Mouse (Mus musculus) spleen, adult 18-20 months (tissue): Measurements from ENCODE around the gene Gzmk.
"Not testable (repeated sequence)": the region's sequence is repeated elsewhere in the genome, so short reads cannot be mapped to it uniquely, and the experiment has no call there.

Experiments
- DNase-seq, 2 experiments: peaks; one replicate each; pipeline ENCODE4 v3.0.0; 2022; ENCODE audit warnings: mixed read lengths in 2 of 2

Gene Gzmk

DNA sequence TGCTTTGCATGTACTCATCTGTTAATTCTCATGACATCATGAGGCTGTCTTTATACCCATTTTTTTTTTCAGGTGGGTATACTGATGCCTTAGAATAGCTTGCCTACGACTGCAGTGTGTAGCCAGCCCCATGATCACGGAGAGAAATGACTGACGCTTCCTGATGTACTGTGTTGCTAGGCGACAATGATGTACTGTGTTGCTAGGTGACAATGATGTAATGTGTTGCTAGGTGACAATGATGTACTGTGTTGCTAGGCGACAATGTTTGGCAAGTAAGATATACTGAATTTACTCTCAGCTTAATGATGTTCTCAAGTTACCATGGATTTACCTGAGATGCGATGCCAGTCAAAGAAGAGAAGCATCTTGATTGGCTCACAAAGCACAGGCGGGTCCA lies at the start of gene Gzmk:
Gzmk (minus strand) TSS at position 98 of the 400 bp plus-strand sequence.
- DNase-seq: no peak

DNA sequence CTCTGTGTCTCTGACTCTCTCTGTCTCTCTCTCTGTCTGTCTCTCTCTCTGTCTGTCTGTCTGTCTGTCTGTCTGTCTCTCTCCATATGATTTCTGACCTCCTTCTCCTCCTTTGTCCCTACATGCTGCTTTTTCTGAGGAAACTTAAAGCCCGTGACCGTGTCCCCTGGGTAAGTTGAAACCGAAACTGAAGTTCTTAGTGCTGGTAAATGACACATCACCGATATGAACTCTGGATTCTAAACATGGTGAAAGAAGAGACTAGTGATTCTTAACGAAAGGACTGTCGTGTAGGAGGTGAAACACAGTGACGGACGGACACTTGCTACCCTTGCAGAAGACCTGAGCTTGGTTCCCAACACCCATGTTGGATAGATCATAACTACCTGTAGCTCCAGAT lies 45.5 kb upstream of the Gzmk start:
- DNase-seq: no peak

DNA sequence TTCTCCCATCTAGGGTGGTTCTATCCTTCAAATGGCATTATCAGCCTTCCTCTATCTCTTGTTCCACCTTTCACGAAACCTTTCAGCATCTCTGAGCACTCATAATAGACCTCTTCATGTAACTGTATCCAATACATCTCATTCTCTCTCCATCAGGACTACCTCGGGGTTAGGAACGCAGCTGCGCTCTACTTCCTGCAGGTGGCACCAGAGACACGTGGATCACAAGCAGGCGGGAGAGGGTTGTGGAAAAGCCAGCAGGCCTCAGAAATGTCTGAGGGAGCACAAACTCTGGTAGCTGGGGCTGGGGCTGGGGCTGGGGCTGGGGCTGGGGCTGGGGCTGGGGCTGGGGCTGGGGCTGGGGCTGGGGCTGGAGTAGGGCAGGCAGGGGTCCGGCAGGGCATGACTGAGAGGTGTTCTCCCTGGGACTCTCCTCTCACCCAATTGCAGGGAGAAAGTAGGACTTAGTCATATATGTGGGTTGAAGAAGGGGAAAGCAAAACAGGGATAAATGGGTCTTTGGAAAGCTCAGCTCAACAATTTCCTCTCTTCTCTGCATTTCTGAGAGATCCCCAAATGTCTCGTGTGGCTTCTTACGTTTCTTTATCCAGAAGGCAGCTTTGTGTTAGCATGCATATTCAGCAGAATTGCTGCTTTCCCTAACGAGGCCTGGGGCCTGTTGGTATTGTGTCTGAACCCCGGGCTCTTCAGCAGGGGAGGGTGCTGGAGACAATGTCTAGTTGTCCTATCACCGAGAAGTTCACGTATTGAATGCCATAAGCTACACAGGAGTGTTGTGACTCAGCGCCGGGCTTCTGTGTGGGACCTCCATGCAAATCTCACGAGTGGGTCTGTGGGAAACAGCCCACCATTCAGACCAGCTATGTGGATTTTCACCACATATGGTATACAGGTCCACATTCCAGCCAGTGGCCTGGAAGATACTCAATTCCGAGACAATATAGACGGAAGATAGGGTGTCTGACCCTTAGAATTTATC lies 44.4 kb upstream of the Gzmk start:
- peak; percentile 30 to 43 for DNase-seq

DNA sequence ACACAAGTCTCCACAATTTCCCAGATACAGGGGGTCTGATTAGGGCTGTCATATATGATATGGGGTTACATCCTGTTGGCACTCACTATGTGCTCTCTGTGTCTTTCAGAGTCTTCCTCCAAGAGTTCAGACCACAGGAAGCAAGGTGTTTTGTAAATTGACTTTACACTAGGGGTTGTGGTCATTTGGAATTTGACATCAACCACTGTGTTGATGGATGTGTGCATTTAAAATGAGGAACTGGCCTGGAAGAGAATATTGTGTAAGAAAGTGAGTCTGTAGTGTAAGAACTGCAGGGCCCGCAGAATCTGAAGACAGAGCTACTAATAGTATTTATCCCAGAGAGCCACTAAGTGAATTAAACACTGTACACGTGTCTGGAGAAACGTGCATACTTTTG lies 41.5 kb upstream of the Gzmk start:
- no peak for DNase-seq

DNA sequence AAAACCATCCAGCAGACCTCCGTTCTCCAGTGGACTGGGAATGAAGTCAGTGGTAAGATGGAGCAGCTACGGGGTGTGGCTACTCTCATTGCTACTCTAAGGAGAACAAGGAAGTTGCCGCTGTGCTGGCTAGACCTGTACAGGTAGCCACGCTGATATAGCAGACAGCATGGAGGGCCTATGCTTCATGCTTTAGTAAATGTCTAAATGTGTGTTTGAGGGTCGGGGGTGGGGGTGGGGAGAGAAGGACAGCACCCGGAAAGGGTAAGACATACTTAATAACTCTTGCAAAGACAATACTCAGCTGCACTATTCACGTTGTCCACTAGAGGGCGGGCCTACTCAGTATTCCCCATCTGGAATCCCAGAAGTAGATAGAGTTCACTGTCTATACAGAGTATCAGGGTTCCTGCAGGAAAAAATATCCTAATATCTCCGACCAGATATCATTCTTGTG lies 40.8 kb upstream of the Gzmk start:
- DNase-seq: peak; percentile 18 to 70

DNA sequence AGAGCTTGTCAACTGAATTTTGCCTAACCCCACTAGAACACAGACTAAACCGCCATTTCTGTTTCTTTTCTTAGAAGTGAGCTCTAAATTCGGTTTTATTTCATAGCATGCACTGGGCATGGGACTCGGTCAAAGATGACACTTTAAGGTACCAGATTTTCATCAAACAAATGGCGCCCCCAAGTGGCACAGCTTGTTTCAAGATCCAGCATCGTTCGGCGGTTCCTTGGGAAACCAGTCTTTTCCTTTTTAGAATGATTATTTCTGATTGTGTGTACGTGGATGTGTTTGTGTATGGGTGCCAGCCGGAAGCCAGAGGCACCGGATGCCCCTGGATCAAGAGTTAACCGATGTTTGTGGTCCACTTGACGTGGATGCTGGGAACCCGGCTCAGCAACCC lies 39.5 kb upstream of the Gzmk start:
- DNase-seq: no peak

DNA sequence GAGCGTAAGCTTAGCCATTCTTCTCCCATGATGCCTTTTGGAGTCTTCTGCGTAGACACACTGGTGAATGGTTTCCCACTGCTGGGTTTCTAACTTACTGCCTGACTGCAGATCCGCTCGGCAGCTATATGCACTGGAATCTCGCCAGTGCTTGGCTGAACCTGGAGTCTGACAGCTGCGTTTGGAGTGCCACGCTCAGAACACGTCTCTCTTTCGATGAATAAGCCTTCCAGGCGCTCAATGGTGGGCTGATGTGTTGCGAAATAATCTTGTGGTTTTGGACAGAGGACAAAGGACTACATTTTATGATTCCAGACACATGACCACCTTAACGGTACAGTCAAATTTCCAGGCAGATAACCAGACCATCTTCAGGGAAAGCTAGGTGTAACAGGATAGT lies 37.1 kb upstream of the Gzmk start:
- DNase-seq: no peak

DNA sequence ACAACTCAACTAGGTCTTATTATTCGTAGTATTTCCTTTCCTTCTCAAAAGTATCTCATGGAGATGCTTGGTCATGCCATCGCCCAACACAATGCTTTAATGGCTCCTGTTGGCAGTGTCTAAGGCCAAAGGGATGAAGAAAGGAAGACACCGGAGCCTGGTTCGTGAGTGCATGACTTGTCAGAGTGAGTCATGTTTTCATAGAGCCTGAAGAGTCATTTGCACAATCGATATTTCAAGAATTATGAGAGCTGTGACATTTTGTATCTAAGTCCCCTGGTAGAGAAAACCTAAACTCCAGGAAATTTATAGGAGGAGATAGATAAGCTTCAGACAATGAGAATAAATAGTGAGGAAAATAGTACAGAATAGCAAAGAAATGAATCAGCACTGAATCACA lies 33.5 kb upstream of the Gzmk start:
- no peak for DNase-seq

DNA sequence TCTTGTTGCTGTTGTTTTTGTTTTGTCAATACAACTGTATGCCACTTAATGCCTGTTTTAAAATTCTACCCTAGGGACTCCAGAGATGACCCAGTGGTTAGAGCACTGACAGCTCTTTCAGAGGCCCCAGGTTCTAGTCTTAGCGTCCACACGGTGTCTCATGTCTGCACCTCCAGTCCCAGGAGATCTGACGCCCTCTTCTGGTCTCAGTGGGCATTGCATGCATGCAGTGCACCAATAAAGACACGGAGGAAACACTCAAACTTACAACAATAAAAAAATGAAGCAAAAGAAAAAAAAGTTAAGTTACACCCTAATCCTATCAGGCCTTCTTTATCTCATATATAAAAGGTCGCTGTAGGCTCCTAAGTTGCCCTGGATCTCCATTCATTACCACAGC lies 31.5 kb upstream of the Gzmk start:
- DNase-seq: no peak

DNA sequence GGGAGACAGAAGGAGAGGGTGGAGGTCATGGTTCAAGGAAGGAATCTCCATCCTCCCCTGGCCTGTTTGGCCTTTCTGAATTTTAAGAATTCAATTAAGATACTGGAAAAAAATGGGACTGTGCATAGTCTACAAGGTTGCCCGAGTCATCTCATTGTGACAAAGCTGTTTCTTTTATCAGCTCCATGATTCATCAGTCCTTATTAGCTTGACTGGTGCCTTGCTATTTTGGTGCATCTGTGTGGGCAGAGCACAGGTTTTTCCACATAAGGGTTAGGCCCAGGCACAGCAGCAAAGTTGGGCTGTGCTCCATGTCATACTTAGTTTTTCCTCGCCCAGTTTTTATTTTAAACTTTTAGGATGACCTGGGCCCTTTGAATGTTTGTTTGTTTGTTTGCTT lies 31.1 kb upstream of the Gzmk start:
- no peak for DNase-seq

DNA sequence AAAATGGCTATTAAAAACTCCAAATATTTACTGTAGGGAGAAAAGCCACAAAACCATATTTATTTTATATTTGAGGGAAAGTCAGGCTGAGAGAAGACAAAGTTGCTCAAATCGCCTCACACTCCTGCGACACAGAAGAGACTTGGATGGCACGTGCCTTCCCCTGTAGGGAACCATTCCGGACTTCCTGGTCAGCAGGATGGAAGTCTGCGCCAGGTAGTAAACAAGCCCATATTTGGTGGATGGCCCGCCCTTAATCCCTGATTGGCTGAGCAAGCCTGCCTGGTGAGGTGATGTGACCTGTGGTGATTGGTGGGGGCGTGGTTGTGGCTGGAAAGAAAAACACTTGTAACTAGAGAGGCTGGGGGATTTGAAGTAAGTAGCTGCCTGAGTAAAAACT lies 26.9 kb upstream of the Gzmk start:
- DNase-seq: not testable (repeated sequence)

DNA sequence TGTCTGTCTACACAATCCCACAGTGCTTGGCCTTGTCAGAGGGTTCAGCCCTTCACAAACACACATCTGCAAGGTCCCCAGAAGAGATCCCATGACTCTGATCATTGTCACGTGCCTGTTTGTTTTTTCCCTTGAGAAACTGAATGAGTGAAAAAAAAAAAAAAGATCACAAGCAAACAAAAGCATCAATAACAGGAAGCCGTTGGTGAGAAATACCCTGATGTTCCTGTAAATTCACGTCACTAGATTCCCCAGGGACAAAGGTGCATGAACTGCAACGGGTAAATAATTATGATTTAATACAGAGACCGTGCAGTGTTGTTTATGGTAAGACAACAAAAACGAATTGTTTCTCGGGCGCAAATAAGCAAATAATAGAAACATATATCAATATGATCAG lies 19.3 kb upstream of the Gzmk start:
- no peak for DNase-seq

DNA sequence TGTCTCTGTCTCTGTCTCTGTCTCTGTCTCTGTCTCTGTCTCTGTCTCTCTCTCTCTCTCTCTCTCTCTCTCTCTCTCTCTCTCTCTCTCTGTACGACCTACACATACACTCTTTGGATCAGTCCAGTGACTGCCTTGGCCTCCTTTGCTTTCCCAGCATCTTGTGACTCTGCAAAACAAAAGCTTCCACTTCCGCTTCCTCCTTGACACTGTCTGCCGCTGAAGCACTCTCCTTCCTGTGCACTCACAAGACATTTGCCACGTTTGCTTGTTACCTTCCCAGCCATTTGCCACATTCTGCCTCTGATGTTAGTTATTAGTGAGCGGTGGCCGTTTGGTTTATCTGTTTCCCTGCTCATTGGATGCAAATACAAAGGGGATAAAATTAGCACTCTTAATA lies 16.4 kb upstream of the Gzmk start:
- DNase-seq: no peak

DNA sequence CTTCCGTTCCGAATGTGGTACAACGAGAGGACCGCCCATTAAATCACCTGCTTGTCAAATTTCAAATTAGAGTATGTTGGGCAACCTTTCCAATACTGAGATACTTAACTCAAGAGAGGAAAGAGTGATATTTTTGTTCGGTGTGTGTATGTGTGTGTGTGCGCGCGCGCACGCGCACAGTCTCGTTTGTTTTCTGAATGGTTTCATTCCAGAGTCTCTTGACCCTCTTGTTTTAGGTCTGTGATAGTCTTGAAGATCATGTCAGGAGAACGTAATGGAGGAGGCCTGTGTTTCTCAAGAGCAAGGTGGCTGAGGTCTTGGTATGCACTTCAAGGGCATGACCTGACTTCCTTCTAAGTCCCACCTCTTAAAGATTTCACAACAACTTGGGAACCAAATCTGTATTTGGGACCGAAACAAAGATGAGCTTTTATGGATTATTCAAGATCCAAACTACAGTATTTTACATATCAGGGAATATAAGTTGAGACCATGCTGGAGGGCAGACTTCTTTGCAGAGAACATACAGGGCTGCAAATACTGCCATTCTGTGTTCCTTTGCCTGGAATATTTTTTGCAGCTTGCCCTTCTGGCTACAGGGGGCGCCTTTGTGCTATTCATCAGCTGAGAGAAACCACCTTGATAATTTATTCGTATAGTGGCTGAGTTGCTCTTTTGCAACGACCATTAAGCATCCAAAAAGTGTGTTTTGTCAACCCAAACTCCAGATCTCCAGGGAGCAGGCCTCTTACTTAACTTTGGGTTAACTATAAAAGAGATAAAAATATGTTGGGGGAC lies 2.2 kb upstream of the Gzmk start:
- DNase-seq: no peak

DNA sequence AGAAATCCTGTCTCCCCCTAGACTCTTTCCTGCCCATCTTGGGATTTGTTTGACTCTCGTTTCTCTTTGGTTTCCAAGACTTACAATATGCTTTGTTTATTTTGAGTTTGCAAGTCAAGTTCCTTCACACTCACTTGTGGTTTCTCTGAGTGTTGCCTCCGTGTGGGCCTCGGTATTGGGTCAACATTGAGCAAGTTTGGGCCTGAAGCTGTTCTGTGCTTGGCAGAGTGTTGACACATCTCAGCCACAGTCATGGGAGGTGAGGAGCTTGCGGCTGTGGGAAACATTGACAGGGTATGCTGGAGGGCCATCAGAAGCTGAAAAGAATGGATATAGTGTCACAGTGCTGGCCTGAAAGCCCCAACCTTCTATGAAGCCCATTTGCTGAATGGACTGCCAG lies 1.4 kb upstream of the Gzmk start:
- no peak for DNase-seq

DNA sequence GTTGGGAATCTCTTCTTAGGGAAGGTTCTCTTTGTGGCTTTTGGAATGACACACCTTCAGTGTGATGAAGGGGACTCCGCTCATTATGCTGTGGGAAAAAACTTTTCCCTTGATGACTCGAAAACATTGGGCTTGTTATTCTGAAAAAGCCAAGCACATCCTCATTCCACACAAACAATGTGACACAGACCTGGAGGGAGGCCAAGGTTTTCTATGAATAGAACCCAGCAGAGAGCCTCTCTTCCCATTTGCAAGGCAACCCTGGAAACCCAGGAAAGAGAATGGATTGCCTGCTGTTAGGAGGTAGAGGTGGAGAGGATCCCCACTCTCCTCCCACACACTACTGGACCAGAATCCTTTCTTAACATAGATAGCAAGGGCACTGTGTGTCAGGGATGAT lies 1.6 kb downstream of the Gzmk start:
- DNase-seq: no peak

DNA sequence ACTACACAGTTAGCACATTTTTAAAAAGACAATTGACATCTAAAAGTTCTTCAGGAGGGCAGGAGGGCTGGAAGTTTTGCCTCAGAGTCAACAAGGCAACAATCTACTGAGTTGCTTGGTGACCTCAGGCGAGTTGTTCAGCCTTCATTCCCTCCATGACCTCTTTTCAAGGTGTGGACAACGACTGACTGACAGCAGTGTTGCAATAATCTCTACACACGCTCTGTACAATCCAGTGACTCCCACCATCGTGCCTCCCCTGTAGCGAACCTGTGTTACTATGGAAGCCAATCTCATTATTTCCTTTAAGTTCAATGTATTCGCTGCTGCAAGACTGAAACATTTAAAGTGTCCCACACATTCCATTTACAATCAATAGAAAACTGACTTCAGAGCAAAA lies 3.9 kb downstream of the Gzmk start:
- no peak for DNase-seq

DNA sequence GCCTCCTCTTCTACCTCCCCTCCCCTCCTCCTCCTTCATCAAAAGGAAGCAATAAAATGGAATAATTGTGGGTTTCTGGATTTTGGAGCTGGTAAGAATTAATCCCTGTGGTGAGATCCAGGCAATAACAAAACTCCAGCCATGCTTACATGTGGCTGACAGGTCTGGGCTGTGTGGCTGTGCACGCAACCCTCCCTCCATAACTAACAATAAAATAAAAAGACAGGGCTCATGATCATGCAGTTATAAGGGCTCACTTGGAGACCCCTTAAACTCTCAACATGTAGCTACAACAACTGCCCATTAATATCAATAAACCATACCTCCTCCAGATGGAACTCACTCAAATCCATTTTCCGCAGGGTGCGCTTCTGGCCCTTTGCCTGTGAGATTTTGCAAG lies 11.8 kb downstream of the Gzmk start:
- DNase-seq: no peak

DNA sequence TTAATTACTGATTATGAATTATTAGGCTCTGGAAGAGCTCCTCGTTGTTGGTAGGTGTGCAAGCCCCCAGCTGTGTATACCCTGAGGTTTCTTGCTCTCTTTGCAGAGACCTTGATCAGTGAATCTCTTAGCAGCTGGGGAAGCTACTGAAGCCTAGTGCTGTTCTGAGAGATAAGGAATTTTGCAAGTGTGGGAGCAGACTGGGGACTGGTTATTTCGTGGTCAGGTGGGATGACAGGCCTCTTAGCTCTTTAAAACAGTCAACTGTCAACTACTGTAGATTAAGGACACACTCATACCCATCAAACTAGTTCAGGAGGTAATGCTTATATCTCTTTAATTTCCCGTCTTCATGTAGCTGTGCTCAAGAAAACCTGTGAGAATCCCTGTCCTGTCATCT lies 13.3 kb downstream of the Gzmk start:
- no peak for DNase-seq

DNA sequence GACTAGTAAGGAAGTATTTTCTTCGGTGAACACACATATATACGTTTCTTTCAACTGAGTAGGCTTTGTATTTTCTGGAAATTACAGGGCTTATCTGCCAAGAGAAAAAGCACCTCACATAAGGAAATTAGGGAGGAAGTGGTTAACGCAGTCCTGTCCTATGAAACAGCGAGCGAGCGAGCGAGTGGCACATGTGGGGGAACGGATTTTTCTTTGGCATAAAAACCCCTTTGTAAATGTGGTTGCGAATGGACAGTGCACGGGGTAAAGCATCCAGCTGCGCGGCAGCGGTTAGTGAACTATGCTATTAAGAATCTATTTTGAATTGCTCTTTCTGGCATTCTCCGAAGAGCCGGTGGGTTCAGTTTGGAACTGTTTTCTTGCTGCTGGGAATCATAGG lies 14.4 kb downstream of the Gzmk start:
- no peak for DNase-seq

DNA sequence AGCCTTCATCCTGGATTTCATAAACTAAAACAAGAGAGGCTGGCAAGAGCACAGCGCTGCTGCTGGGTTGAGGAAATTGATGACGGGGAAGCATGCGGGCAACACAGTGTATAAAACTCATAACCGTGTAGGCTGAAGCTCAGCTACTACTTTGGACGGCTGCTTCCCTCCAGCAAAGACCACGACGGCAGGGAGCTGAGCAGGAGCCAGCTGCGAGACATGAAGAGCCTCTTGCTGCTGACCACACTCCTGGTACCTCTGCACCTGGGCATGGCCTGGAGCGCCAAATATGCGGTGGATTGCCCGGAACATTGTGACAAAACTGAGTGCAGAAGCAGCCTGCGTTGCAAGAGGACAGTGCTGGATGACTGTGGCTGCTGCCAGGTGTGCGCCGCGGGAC lies 16.1 kb downstream of the Gzmk start, which contains the start of gene Esm1:
Esm1 (plus strand) TSS at position 36 of the 400 bp plus-strand sequence.
- DNase-seq: no peak

DNA sequence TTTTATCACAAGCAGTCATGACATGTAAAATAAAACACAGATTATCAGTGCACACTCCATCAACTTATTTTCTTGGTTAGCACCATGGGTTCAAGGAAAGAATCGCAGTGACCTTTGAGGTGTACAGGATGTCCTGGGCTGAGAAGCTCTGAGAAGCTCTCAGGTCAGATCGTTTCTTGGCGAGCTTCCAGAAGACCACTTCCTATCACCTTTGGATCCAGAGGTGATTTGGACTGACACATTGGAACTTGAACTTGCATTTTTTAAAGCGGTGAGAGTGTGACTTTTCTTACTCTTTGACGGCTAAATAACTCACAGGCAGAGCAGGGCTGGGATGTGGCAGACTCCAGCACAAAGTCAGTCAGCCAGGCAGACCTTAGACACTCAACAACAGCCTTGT lies 20.4 kb downstream of the Gzmk start:
- DNase-seq: no peak

DNA sequence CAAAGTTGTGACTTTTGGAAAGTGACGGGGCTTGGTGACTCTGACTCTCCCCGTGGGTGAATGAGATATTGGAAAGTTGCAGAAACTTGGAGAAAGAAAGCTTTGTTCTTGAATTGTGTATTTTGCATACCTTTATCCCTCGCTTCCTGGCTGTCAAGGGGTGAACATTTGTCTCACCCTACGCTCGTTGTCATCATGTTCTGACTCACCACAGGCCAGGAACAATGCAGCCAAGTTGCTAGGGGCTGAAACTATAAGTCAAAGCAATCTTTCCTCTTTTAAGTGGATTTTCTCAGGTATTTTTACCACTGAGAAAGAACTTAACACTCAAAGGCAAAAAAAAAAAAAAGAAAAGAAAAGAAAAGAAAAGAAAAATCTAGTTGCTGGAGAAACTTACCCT lies 22.6 kb downstream of the Gzmk start:
- no peak for DNase-seq

DNA sequence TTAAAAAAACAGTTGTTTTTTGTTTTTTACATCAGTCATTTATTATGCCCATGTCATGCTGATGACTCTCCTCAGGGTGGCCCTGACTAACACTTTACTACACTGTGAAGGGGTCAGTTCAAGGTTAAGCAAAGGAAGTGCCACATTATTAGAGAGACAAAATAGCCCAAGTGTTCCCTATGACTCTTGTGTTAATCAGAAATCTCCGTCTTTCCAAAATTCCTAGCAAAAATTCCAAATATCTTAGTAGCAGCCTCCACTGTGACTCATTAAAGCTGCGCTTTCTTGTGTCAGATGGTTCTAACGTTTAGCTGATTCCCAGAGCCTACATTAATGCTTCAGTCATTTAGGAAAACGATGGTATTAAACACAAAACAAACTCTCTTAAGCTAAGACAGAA lies 23.5 kb downstream of the Gzmk start:
- no peak for DNase-seq
